Mouse (Mus musculus): Measurements from ENCODE around the gene Fam149b. TPM values are rescaled to one million over a fixed set of nuclear protein-coding genes. Genes with fewer than 3 reads are reported as not detected.

Fam149b gene
- polyA plus RNA-seq, 1 experiment from 2014 or later: 47.1 TPM

DNA sequence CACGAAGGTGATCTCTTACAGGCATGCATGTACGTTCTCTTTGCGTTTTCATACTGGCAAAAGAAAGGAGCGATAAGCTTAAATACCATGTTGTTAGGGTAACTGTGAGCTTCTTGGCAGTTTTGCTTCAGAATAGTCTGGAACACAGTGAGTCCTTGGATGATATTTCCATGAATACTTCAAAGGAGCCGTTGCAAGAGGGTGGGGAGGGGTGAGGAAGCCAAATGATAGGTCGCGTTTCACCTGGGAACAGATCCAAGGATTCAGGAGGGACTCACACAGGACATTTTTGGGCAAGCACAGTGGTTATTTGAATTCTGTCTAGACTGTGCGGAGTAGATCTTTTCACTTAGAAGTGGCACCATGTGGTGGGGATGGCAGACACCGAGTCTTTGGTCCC is 49.3 kb downstream of the Fam149b start:
- no peaks in the 10 kb centered on the region for H3K27me3 ChIP-seq
- H3K27ac ChIP-seq: no peak overlapping the region
- no peak overlapping the region for H3K9ac ChIP-seq (replicated peaks)
- WGBS: 84% methylated on average over 9 of the region's 9 CpGs
- peaks cover 6% of the 10 kb centered on the region for H3K4me1 ChIP-seq (replicated peaks)
- no peak for ATAC-seq
- H3K4me2 ChIP-seq (replicated peaks): no peak overlapping the region
- H3K9me3 ChIP-seq: no peaks in the 10 kb centered on the region
- H3K4me3 ChIP-seq (replicated peaks): no peak overlapping the region
- no peaks in the 10 kb centered on the region for H3K36me3 ChIP-seq

DNA sequence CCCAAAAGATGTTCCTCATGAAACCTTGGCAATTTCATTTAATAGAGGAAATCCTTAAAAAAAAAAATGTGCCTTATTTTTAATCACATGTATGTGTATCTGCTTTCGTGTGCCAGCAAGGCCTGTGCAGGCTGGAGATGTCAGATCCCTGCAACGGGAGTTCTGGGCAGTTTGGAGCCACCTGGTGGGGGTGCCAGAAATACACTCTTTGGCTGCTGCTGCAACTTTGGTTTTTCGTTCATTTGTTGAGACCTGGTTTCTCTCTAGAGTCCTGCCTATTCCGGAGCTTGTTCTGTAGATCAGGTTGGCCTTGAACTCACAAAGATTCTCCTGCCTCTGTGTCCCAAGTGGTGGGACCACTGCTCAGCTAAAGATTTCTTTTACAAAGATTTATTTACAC is 50.9 kb downstream of the Fam149b start:
- H3K9ac ChIP-seq (replicated peaks): no peak overlapping the region
- WGBS: 44% methylated on average over 4 of the region's 4 CpGs
- no peak overlapping the region for H3K27ac ChIP-seq
- H3K4me2 ChIP-seq (replicated peaks): no peak overlapping the region
- ATAC-seq: no peak
- no peaks in the 10 kb centered on the region; the same call in 1 of the 2 replicates for H3K4me1 ChIP-seq (replicated peaks)
- H3K36me3 ChIP-seq: no peaks in the 10 kb centered on the region
- H3K4me3 ChIP-seq (replicated peaks): no peak overlapping the region
- H3K9me3 ChIP-seq: no peaks in the 10 kb centered on the region
- no peaks in the 10 kb centered on the region for H3K27me3 ChIP-seq

GRCm38 (mm10) chr14:20400071-20400470 is 52.1 kb downstream of the Fam149b start:
- Histone ChIP-seq H3K4me1 (replicated peaks) (no peaks in the 10 kb centered on the region), H3K9me3 (no peaks in the 10 kb centered on the region), H3K27me3 (no peaks in the 10 kb centered on the region), H3K36me3 (no peaks in the 10 kb centered on the region), H3K4me3 (replicated peaks) (no peak overlapping the region), H3K4me2 (replicated peaks) (no peak overlapping the region), H3K9ac (replicated peaks) (no peak overlapping the region), H3K27ac (no peak overlapping the region)
- ATAC-seq: no peak
- 67% methylated on average over 1 of the region's 1 CpGs for WGBS

DNA sequence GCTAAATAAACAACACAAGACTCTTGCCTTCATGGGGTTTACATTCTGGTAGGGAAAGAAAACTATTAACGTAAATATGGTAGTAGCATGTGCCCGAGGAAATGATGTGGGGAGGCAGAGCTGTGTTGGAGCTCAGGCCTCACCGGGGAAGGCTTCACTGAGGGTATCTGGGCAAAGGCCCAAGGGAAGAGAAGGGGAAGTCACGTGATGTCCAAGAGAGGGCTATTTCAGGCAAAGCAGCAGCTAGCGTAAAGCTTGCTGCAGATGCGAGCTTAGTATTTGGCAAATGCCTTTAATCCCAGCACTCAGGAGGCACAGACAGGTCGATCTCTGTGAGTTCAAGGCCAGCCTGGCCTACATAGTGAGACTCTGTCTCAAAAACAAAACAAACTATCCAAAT is 74.3 kb downstream of the Fam149b start:
- Histone ChIP-seq H3K4me3 (replicated peaks) (no peak overlapping the region), H3K4me1 (replicated peaks) (no peaks in the 10 kb centered on the region), H3K9ac (replicated peaks) (no peak overlapping the region), H3K9me3 (no peaks in the 10 kb centered on the region), H3K36me3 (no peaks in the 10 kb centered on the region), H3K27ac (no peak overlapping the region), H3K4me2 (replicated peaks) (no peak overlapping the region), H3K27me3 (no peaks in the 10 kb centered on the region)
- ATAC-seq: no peak
- 85% methylated on average over 7 of the region's 7 CpGs for WGBS

GRCm38 (mm10) chr14:20423046-20423445 is 75.1 kb downstream of the Fam149b start:
- Histone ChIP-seq H3K4me3 (replicated peaks) (no peak overlapping the region), H3K9ac (replicated peaks) (no peak overlapping the region), H3K27me3 (no peaks in the 10 kb centered on the region), H3K27ac (no peak overlapping the region), H3K4me2 (replicated peaks) (no peak overlapping the region), H3K4me1 (replicated peaks) (no peaks in the 10 kb centered on the region), H3K36me3 (no peaks in the 10 kb centered on the region), H3K9me3 (no peaks in the 10 kb centered on the region)
- ATAC-seq: no peak
- 91% methylated on average over 6 of the region's 6 CpGs for WGBS

- Histone ChIP-seq H3K27ac (no peak overlapping the region), H3K36me3 (no peaks in the 10 kb centered on the region), H3K9ac (replicated peaks) (no peak overlapping the region), H3K9me3 (no peaks in the 10 kb centered on the region), H3K4me1 (replicated peaks) (no peaks in the 10 kb centered on the region), H3K4me2 (replicated peaks) (no peak overlapping the region), H3K4me3 (replicated peaks) (no peak overlapping the region), H3K27me3 (no peaks in the 10 kb centered on the region)
- WGBS: 27% methylated on average over 1 of the region's 1 CpGs
- ATAC-seq: no peak
Observed at GRCm38 (mm10) chr14:20428593-20428992, 80.6 kb downstream of the Fam149b start.

DNA sequence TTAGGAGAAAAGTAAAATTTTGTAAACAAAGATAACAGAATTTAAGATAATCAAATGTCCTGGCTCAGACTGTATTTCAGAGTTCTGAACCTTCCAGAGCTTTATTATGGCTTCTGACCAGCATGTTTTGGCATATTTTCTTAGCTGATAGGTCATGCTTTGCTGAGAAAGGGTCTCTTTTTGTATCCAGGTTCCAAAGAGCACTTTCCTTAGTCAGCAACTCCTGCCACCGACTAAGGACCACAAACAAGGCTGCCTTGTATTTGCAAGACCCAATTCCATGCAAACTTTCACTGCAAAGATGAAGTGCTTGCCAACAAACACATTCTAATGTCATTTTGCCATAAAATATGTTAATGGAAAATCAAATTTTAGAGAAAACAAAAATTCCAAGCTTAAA is 81.9 kb downstream of the Fam149b start:
- Histone ChIP-seq H3K9ac (replicated peaks) (no peak overlapping the region), H3K9me3 (no peaks in the 10 kb centered on the region), H3K27ac (no peak overlapping the region), H3K27me3 (no peaks in the 10 kb centered on the region), H3K36me3 (no peaks in the 10 kb centered on the region), H3K4me1 (replicated peaks) (no peaks in the 10 kb centered on the region), H3K4me3 (replicated peaks) (no peak overlapping the region), H3K4me2 (replicated peaks) (no peak overlapping the region)
- WGBS: 65% methylated on average over 1 of the region's 1 CpGs
- ATAC-seq: no peak

GRCm38 (mm10) chr14:20431726-20432125 is 83.8 kb downstream of the Fam149b start:
- no peak overlapping the region for H3K27ac ChIP-seq
- H3K27me3 ChIP-seq: no peaks in the 10 kb centered on the region
- H3K4me3 ChIP-seq (replicated peaks): no peak overlapping the region
- H3K4me1 ChIP-seq (replicated peaks): no peaks in the 10 kb centered on the region
- no peaks in the 10 kb centered on the region for H3K36me3 ChIP-seq
- no peaks in the 10 kb centered on the region for H3K9me3 ChIP-seq
- H3K4me2 ChIP-seq (replicated peaks): no peak overlapping the region
- 89% methylated on average over 6 of the region's 6 CpGs for WGBS
- no peak for ATAC-seq
- H3K9ac ChIP-seq (replicated peaks): no peak overlapping the region

GRCm38 (mm10) chr14:20432420-20432819 is 84.5 kb downstream of the Fam149b start:
- H3K27me3 ChIP-seq: no peaks in the 10 kb centered on the region
- no peak overlapping the region for H3K4me3 ChIP-seq (replicated peaks)
- no peaks in the 10 kb centered on the region for H3K36me3 ChIP-seq
- no peak overlapping the region for H3K27ac ChIP-seq
- no peak overlapping the region for H3K9ac ChIP-seq (replicated peaks)
- no peaks in the 10 kb centered on the region for H3K4me1 ChIP-seq (replicated peaks)
- no peak for ATAC-seq
- H3K4me2 ChIP-seq (replicated peaks): no peak overlapping the region
- 92% methylated on average over 4 of the region's 4 CpGs for WGBS
- H3K9me3 ChIP-seq: no peaks in the 10 kb centered on the region

Other genes with a start within 250 kb of the Fam149b start
- 14.8 and 15.1 TPM in 2 replicates for gene Saysd1, start 209.6 kb upstream of the Fam149b start, polyA plus RNA-seq (2015; fragmentation: Nextera tagmentation; extraction: Ambion mirVana)
- 2.0 and 2.7 TPM in 2 replicates for gene Kcnk5, start 166.4 kb upstream of the Fam149b start, polyA plus RNA-seq (2015; fragmentation: Nextera tagmentation; extraction: Ambion mirVana)
- 0.07 TPM in 1 of 2 replicates, not detected in the other for gene Kcnk16, start 79.0 kb upstream of the Fam149b start, polyA plus RNA-seq (2015; fragmentation: Nextera tagmentation; extraction: Ambion mirVana)
- 12.7 and 14.6 TPM in 2 replicates for gene Nudt13, start 53.5 kb upstream of the Fam149b start, polyA plus RNA-seq (2015; fragmentation: Nextera tagmentation; extraction: Ambion mirVana)
- gene Ecd, start within 50 bp of the Fam149b start, polyA plus RNA-seq (2015; fragmentation: Nextera tagmentation; extraction: Ambion mirVana): 56.9 and 57.1 TPM in 2 replicates
- gene Dnajc9, start 40.7 kb downstream of the Fam149b start, polyA plus RNA-seq (2015; fragmentation: Nextera tagmentation; extraction: Ambion mirVana): 156 and 166 TPM in 2 replicates
- gene Mrps16, start 45.5 kb downstream of the Fam149b start, polyA plus RNA-seq (2015; fragmentation: Nextera tagmentation; extraction: Ambion mirVana): 59.6 and 62.5 TPM in 2 replicates
- 0.50 and 1.3 TPM in 2 replicates for gene Cfap70, start 104.1 kb downstream of the Fam149b start, polyA plus RNA-seq (2015; fragmentation: Nextera tagmentation; extraction: Ambion mirVana)
- gene Anxa7, start 132.0 kb downstream of the Fam149b start, polyA plus RNA-seq (2015; fragmentation: Nextera tagmentation; extraction: Ambion mirVana): 7.8 and 8.5 TPM in 2 replicates
- 0.81 and 0.86 TPM in 2 replicates for gene Mss51, start 148.7 kb downstream of the Fam149b start, polyA plus RNA-seq (2015; fragmentation: Nextera tagmentation; extraction: Ambion mirVana)
- 80.9 and 83.4 TPM in 2 replicates for gene Ppp3cb, start 198.4 kb downstream of the Fam149b start, polyA plus RNA-seq (2015; fragmentation: Nextera tagmentation; extraction: Ambion mirVana)